Mouse (Mus musculus): ENCODE data around the gene BC025446. TPM values are rescaled to one million over a fixed set of nuclear protein-coding genes. Genes with fewer than 3 reads are reported as not detected.

Gene BC025446
- polyA plus RNA-seq (2014; fragmentation: Illumina TruSeq; extraction: RNeasy Lipid Tissue Mini Kit (QIAGEN cat#74804); ENCODE audit: low replicate concordance), result 114 TPM

GRCm38 (mm10) chr15:75215778-75216691 lies at the start of gene BC025446:
TSS of gene BC025446 (plus strand) at chr15:75216376.

GRCm38 (mm10) chr15:75268121-75268520 lies 51.9 kb downstream of the BC025446 start, which contains the start of gene Ly6f:
TSS of gene Ly6f (plus strand) at chr15:75268421.

Other genes with a start within 250 kb of the BC025446 start
- gene Ly6i, start 232.9 kb upstream of the BC025446 start, polyA plus RNA-seq (2014; fragmentation: Illumina TruSeq; extraction: RNeasy Lipid Tissue Mini Kit (QIAGEN cat#74804); ENCODE audit: low replicate concordance), result not detected
- gene Ly6a, start 218.3 kb upstream of the BC025446 start, polyA plus RNA-seq (2014; fragmentation: Illumina TruSeq; extraction: RNeasy Lipid Tissue Mini Kit (QIAGEN cat#74804); ENCODE audit: low replicate concordance), result 56.2 TPM
- gene Ly6c1, start 167.5 kb upstream of the BC025446 start, polyA plus RNA-seq (2014; fragmentation: Illumina TruSeq; extraction: RNeasy Lipid Tissue Mini Kit (QIAGEN cat#74804); ENCODE audit: low replicate concordance), result 16.7 TPM
- gene Ly6c2, start 104.4 kb upstream of the BC025446 start, polyA plus RNA-seq (2014; fragmentation: Illumina TruSeq; extraction: RNeasy Lipid Tissue Mini Kit (QIAGEN cat#74804); ENCODE audit: low replicate concordance), result 9.5 TPM
- gene Ly6g, start 61.1 kb upstream of the BC025446 start, polyA plus RNA-seq (2014; fragmentation: Illumina TruSeq; extraction: RNeasy Lipid Tissue Mini Kit (QIAGEN cat#74804); ENCODE audit: low replicate concordance), result not detected
- not detected for gene Ly6f, start 52.0 kb downstream of the BC025446 start, polyA plus RNA-seq (2014; fragmentation: Illumina TruSeq; extraction: RNeasy Lipid Tissue Mini Kit (QIAGEN cat#74804); ENCODE audit: low replicate concordance)